In genomic region chrX:134220618-134221017, GRCm38 (mm10) we compare ENCODE assay signal across 24 mouse cellular contexts. TPM values are rescaled to one million over a fixed set of nuclear protein-coding genes. Genes with fewer than 3 reads are reported as not detected.
"Had no signal": no experiment of that assay in that cellular context is flagged by ENCODE, and none has a peak within 500 bp of the region (broad histone marks: within the 10 kb centered on the region; RNA-seq: fewer than 3 reads in every experiment).

No protein-coding gene starts in this region.

- H3K9me3 ChIP-seq: midbrain, embryonic 10.5 days; midbrain, embryonic 12.5 days; neural tube, embryonic 13.5 days; neural tube, embryonic 15.5 days; stomach, embryonic 15.5 days had no signal

- H3K9ac ChIP-seq: lung, embryonic 14.5 days; midbrain, embryonic 12.5 days; neural tube, embryonic 13.5 days; neural tube, embryonic 15.5 days; stomach, embryonic 15.5 days had no signal

- H3K4me1 ChIP-seq: midbrain, embryonic 10.5 days; midbrain, embryonic 12.5 days; neural tube, embryonic 13.5 days; neural tube, embryonic 15.5 days; stomach, embryonic 15.5 days had no signal

- H3K4me3 ChIP-seq: midbrain, embryonic 10.5 days; midbrain, embryonic 12.5 days; myocyte; neural tube, embryonic 13.5 days; neural tube, embryonic 15.5 days; stomach, embryonic 15.5 days had no signal

- H3K36me3 ChIP-seq: midbrain, embryonic 10.5 days; midbrain, embryonic 12.5 days; neural tube, embryonic 13.5 days; neural tube, embryonic 15.5 days; stomach, embryonic 15.5 days had no signal

- DNase-seq: lung, adult 18-20 months; lung, embryonic 14.5 days; lung, postnatal 10 days; lung, postnatal 4 days; midbrain, embryonic 14.5 days; right cerebral cortex, postnatal 14 days; thymus, adult 2 months; thymus, postnatal 14 days; thymus, postnatal 36 days had no signal

- H3K27me3 ChIP-seq: midbrain, embryonic 12.5 days; stomach, embryonic 15.5 days had no signal

- H3K27ac ChIP-seq: midbrain, embryonic 10.5 days; midbrain, embryonic 12.5 days; neural tube, embryonic 13.5 days; neural tube, embryonic 15.5 days; stomach, embryonic 15.5 days; stomach, postnatal 0 days had no signal

RNA-seq across cellular contexts. Expression of gene Nox1, which starts 1.1 kb away (rescaled TPM):
- total RNA-seq: megakaryocyte-erythroid progenitor cell, adult 5-6 weeks had no signal
- polyA plus RNA-seq: liver, embryonic 16.5 days; midbrain, embryonic 10.5 days; neural tube, embryonic 11.5 days; neural tube, embryonic 13.5 days; testis, adult 2 months had no signal

RNA-seq across cellular contexts. Expression of gene Arl13a, which starts 33.3 kb away (rescaled TPM):
- total RNA-seq: megakaryocyte, adult 5-6 weeks; megakaryocyte-erythroid progenitor cell, adult 5-6 weeks had no signal
- polyA plus RNA-seq: liver, embryonic 16.5 days; lung, embryonic 14.5 days; lung, embryonic 16.5 days; midbrain, embryonic 10.5 days; midbrain, embryonic 12.5 days; midbrain, embryonic 14.5 days; midbrain, embryonic 16.5 days; myocyte; neural tube, embryonic 11.5 days; neural tube, embryonic 13.5 days; neural tube, embryonic 15.5 days; spleen, adult 2 months; stomach, postnatal 0 days; thymus, adult 2 months had no signal

RNA-seq across cellular contexts. Expression of gene Xkrx, which starts 58.7 kb away (rescaled TPM):
- total RNA-seq: megakaryocyte-erythroid progenitor cell, adult 5-6 weeks had no signal
- polyA plus RNA-seq: liver, embryonic 16.5 days; neural tube, embryonic 11.5 days had no signal
